Mouse (Mus musculus) E14TG2a.4 (cell line): ENCODE data around the gene Ptpa.

ENCODE experiments used
- H3K27me3 ChIP-seq: 2 replicates; pipeline ENCODE4 v1.6.1; 2014; ENCODE audit warnings: low read length, control low read depth; ENCODE audit not compliant: insufficient read depth
- H3K36me3 ChIP-seq: 2 replicates; pipeline ENCODE4 v1.6.1; 2014; ENCODE audit warnings: low read length, control low read depth; ENCODE audit not compliant: insufficient read depth
- H3K4me1 ChIP-seq: replicated peaks from 2 replicates; pipeline ENCODE4 v1.6.1; 2014; ENCODE audit warnings: low read depth, low read length, control low read depth
- H3K4me3 ChIP-seq: replicated peaks from 2 replicates; pipeline ENCODE4 v1.5.1; 2014; ENCODE audit warnings: mild to moderate bottlenecking, low read length
- H3K9me3 ChIP-seq: 2 replicates; pipeline ENCODE4 v1.6.1; 2014; ENCODE audit warnings: low read length, control low read depth
- CTCF ChIP-seq: conservative IDR thresholded peaks from 2 replicates; pipeline ENCODE4 v1.5.1; 2014; ENCODE audit warnings: low read length
- NANOG ChIP-seq: IDR thresholded peaks from 2 replicates; pipeline ENCODE4 v1.6.1; 2014; ENCODE audit warnings: borderline replicate concordance, low read length, mixed read lengths
- POU5F1 ChIP-seq: IDR thresholded peaks from 2 replicates; pipeline ENCODE4 v1.6.1; 2014; ENCODE audit warnings: low read length, borderline replicate concordance

The Ptpa gene

DNA sequence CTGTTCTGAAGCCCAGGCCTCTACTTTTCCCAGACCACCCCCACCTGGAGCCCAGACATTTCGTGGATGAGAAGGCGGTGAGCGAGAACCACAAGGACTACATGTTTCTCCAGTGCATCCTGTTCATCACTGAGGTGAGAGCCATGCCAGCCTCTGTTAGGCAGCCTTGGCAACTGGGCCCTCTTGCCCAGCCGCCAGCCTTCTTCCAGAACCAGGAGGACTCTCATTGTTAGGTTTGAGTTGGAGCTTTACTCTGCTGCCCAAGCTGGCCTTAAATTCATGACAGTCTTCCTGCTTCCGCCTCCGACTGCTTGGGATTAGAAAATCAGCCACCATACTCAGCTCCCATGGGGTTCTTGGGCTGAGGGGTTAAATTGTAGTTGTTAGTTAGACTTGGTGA is 23.8 kb downstream of the Ptpa start:
- Histone ChIP-seq H3K4me3 (no peak overlapping the region), H3K36me3 (peaks cover 86% of the 10 kb centered on the region), H3K4me1 (peaks cover 78% of the 10 kb centered on the region), H3K27me3 (no peaks in the 10 kb centered on the region), H3K9me3 (no peaks in the 10 kb centered on the region)
- TF ChIP-seq CTCF (no peak), POU5F1 (no peak), NANOG (no peak)

DNA sequence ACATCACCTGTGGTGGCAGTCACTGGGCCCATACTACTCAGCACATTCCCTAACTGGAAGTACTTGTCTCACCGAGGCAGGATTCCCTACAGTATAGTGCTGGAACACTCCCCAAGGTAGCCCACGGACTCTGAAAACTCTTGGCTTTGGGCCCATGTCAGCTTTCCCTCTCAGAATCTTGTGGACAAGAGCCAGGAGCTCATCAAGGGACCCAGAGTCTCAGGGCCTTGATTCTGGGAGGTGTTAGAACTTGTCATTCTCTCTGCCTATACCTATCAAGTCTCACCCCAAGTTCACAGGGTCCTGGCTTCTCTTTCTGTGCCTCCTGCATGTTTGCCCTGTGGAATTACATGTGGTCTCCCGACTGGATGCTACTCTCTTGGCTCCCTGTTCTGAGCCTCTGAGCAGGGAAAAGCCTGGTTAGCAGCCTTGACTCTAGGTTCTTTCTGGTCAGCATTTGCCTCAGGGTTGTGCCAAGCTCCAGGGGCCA is 24.4 kb downstream of the Ptpa start:
- H3K27me3 ChIP-seq, result no peaks in the 10 kb centered on the region
- no peaks in the 10 kb centered on the region for H3K9me3 ChIP-seq
- no peak overlapping the region for H3K4me3 ChIP-seq
- H3K4me1 ChIP-seq, result peaks cover 78% of the 10 kb centered on the region
- H3K36me3 ChIP-seq, result peaks cover 87% of the 10 kb centered on the region
- TF ChIP-seq NANOG, result no peak
- TF ChIP-seq CTCF, result no peak
- no peak for TF ChIP-seq POU5F1

DNA sequence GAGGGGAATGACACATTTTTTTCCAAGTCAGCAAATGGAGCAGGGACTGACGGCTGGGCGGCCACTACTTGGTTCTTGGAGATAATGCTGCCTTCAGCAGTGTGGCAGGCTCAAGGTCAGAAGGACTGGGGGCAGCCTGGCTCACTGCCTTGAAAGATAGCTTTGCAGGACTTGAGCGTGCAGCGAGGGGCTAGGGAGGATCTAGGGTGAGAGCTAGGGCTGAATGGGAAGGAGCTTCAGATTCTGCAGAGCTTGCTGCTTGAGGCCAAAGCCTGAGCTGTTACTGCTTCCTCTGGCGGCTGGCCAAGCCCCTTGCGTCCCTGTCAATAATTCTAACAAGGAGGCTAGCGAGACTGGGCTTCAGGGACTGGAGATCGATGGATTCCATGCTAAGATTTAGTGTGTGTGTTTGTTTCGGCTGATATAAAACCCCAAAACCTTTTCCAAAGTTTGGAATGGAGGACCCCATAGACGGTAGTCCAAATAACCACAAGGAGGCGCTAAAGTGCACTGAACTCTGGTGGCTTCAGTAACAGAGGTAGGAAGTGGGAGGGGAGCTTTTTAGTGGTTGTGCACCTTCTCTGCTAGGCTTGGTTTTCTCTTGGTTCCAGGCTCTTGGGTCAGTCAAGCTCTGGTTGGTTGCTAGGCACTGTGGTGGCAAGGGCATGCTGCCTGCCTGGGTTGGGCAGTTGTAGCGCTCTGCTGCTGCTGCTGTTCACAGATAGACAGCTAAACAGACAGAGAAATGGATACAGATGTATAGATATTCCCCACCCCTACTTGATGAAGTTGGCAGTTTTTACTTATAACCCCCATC is 25.1 kb downstream of the Ptpa start:
- TF ChIP-seq POU5F1 (no peak), NANOG (no peak), CTCF (peak; percentile 93)
- no peaks in the 10 kb centered on the region for H3K9me3 ChIP-seq
- H3K4me3 ChIP-seq, result peak overlapping the region; percentile 80
- H3K4me1 ChIP-seq, result peaks cover 80% of the 10 kb centered on the region
- H3K27me3 ChIP-seq, result no peaks in the 10 kb centered on the region
- peaks cover 89% of the 10 kb centered on the region for H3K36me3 ChIP-seq

DNA sequence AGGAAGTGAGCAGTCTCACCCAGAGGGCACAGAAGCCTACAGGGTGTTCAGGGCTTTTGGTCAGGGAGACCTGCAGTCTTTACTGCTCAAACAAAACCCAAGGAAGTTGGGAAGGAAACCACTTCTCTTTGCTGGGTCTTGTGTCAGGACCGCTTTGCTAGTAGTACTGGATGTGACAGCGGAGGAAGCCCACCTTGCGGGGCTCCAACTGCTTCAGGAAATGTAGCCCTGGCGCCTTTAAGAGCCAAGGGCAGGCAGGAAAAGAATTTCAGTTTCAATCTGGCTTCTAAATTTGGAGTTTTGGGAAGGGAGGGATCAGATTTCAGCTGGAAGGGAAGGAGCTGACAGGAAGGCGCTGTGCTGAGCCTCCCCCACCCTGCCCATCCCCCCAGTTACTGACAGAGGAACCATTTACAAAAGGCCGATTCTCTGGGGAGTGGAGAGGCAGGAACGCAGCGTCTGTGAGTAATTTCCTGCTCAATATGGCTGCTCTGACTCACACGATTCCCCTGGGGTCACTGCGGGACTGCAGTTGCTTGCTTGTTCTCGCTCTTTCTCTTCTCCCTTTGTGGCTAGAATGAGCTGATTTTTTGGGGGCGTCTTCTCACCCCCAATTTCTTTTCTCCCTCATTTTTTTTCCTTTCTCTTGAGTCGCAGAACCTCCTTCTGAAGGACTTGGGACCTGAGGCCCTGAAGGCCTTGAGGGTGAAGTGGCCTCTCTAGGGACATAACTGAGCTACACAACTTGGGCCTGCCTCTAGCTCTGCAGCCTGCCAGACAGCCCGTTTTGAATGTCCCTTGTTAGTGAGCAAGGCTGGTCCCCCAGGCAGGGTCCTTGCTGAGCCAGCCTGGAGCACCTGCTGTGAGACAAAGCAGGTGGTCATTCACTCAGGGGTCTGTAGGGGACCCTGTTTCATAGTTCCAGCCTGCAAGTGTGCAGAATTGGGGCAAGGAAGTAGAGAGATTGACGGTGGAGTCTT is 26.0 kb downstream of the Ptpa start:
- H3K4me1 ChIP-seq, result peaks cover 82% of the 10 kb centered on the region
- no peaks in the 10 kb centered on the region for H3K9me3 ChIP-seq
- no peak for TF ChIP-seq CTCF
- TF ChIP-seq NANOG, result no peak
- TF ChIP-seq POU5F1, result no peak
- H3K36me3 ChIP-seq, result peaks cover 89% of the 10 kb centered on the region
- peak overlapping the region; percentile 80 for H3K4me3 ChIP-seq
- no peaks in the 10 kb centered on the region for H3K27me3 ChIP-seq

DNA sequence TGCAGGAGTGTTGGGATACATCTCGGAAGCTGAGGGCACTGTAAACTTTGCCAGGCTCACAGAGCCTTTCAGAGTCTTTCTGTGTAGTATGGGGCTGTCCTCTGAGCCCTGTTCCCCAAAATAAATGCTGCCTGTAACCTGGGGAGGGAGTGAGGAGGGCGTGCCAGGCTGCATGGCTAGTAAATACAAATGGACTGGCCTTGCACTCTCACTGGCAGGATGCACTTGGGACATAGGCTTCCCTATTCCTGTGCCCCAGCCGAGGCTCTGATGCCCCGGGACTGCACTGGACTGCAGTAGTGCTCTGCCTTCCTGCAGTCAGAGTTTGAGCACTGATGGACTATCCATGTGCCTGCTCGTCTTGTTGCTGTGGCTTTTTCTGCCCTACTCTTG is 26.7 kb downstream of the Ptpa start:
- TF ChIP-seq NANOG (no peak), CTCF (no peak), POU5F1 (no peak)
- no peaks in the 10 kb centered on the region for H3K9me3 ChIP-seq
- H3K4me1 ChIP-seq, result peaks cover 88% of the 10 kb centered on the region
- H3K4me3 ChIP-seq, result peak overlapping the region; percentile 80
- peaks cover 89% of the 10 kb centered on the region for H3K36me3 ChIP-seq
- H3K27me3 ChIP-seq, result no peaks in the 10 kb centered on the region

DNA sequence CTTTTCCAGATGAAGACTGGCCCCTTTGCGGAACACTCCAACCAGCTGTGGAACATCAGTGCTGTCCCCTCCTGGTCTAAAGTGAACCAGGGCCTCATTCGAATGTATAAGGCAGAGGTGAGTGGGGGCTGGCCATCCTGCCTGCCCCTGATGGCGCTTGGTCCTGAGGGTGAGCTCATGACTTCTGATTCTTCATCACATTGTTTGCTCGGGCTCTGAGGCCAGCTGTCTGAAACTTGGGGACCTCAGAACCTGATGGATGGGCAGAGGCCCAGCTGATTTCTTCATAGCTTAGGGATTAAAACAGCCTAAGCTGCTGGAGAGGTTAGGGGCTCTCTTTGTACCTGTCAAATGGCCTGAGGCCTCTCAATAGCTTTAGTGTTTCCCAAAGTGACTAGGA is 27.4 kb downstream of the Ptpa start:
- Histone ChIP-seq H3K9me3 (no peaks in the 10 kb centered on the region), H3K4me3 (peak overlapping the region; percentile 80; the same call in 1 of the 2 replicates), H3K27me3 (no peaks in the 10 kb centered on the region), H3K36me3 (peaks cover 89% of the 10 kb centered on the region), H3K4me1 (peaks cover 95% of the 10 kb centered on the region)
- TF ChIP-seq CTCF, result no peak
- TF ChIP-seq NANOG, result no peak
- no peak for TF ChIP-seq POU5F1

DNA sequence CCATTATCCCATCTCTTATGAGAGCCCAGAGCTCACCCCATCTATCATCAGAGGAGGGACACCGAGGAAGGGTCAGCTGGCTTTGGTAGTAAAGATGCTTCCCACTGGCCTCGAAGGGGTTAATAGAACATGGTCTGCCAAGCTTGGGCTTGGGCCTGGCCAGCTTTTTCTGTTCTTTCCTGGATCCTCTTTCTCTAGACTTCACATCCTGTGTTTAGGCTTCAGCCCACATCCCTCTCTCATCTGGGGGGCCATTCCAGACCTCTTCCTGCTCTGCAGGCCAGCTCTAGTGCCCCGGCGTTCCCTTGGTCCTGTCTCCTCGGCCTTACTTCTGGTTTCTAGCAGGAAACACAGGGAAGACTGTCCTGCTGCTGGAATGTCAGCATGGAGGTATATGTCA is 28.2 kb downstream of the Ptpa start:
- no peak overlapping the region for H3K4me3 ChIP-seq
- peaks cover 97% of the 10 kb centered on the region for H3K4me1 ChIP-seq
- no peaks in the 10 kb centered on the region for H3K9me3 ChIP-seq
- H3K27me3 ChIP-seq, result no peaks in the 10 kb centered on the region
- H3K36me3 ChIP-seq, result peaks cover 87% of the 10 kb centered on the region
- TF ChIP-seq NANOG (no peak), CTCF (no peak), POU5F1 (no peak)

DNA sequence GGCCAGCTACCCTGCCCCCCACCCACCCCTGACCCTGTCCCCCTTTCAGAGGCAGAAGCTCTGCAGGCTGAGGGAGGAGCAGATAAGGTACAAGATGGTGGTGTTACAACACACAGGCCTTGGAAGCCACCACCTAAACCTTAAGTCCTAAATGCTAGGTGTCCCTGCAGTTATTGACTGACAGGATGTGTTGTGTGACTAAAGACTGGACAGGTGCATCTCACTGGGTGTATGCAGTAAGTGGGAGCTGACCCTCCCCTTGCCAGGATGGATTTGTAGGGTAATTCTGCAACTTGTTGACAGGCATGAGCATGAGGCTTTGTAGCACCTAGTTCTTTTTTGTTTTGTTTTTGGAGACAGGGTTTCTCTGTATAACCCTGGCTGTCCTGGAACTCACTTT is 28.6 kb downstream of the Ptpa start:
- H3K4me3 ChIP-seq, result no peak overlapping the region
- peaks cover 97% of the 10 kb centered on the region for H3K4me1 ChIP-seq
- H3K27me3 ChIP-seq, result no peaks in the 10 kb centered on the region
- H3K9me3 ChIP-seq, result no peaks in the 10 kb centered on the region
- peaks cover 87% of the 10 kb centered on the region for H3K36me3 ChIP-seq
- TF ChIP-seq CTCF, result no peak
- no peak for TF ChIP-seq POU5F1
- TF ChIP-seq NANOG, result no peak
